Mouse (Mus musculus): ENCODE measurements around the gene Bcam.

GRCm38 (mm10) chr7:19811114-19811513 is 40.3 kb upstream of the Bcam start:
- TF ChIP-seq CTCF (IDR thresholded peaks at IDR 0.05) (no peak), POLR2A (IDR thresholded peaks at IDR 0.05; ENCODE audit: insufficient read depth, low read depth, low read length) (no peak), EP300 (IDR thresholded peaks at IDR 0.05; ENCODE audit: insufficient read depth, low read depth, low read length) (no peak)

All from heart, adult 2 months (tissue).